24 mouse cellular contexts compared by ENCODE assay signal in the genomic region with DNA sequence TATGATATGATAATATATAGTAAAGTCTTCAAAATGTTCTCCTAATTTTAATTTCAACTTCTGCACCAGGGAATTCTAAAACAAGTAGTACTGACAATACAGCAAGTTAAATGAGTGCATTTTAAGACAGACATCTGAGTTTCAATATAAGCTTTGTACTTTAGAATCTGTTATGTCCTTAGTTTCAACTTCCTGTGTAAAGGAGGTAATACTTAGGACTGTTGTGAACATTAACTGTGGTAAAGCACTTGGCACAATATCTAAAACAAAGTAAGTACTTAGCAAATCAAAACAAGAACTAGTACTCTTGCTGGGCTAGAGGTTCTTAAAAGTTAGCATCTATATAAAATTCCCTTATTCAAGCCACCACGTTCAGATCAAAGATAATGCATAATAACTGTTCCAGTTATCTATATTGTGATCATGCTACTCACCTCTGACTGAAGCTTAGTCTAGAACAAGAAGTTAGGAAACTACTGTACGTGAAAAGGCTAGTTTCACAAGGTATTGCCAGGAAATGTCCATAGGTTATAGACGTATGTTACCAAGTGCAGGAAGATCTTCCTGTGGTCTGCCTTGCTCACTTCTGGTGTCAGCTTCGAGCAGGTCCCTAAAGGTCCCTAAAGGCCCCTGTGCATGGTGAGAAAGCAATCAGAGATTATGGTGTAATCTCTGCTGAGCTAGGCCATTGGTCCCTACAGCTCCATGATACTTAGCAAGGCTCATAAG. TPM values are rescaled to one million over a fixed set of nuclear protein-coding genes. Genes with fewer than 3 reads are reported as not detected.
DNase-seq lines count a peak whose midpoint lies in the region; ATAC-seq and TF ChIP-seq lines count a peak whose summit lies in the region.
"Had no signal": no experiment of that assay in that cellular context is flagged by ENCODE, and none has a peak within 500 bp of the region (broad histone marks: within the 10 kb centered on the region; RNA-seq: fewer than 3 reads in every experiment).

No protein-coding gene starts in this region.

- H3K9me3 ChIP-seq in lung, postnatal 0 days (ENCODE audit: low read length), result no peaks in the 10 kb centered on the region
- H3K9me3 ChIP-seq: embryonic facial prominence, embryonic 15.5 days; forebrain, embryonic 15.5 days; heart, embryonic 10.5 days; hindbrain, embryonic 13.5 days had no signal

- no peak overlapping the region for H3K4me2 ChIP-seq in lung, postnatal 0 days (replicated peaks; ENCODE audit: low read depth, low read length)
- H3K4me2 ChIP-seq: embryonic facial prominence, embryonic 15.5 days; forebrain, embryonic 15.5 days; hindbrain, embryonic 13.5 days had no signal

- no peak overlapping the region for H3K9ac ChIP-seq in lung, postnatal 0 days (replicated peaks; ENCODE audit: low read depth)
- H3K9ac ChIP-seq: embryonic facial prominence, embryonic 15.5 days; forebrain, embryonic 15.5 days; hindbrain, embryonic 13.5 days had no signal

- no peak for TF ChIP-seq CTCF in lung, postnatal 0 days (IDR thresholded peaks at IDR 0.05)

- no peaks in the 10 kb centered on the region for H3K4me1 ChIP-seq in lung, postnatal 0 days (ENCODE audit: insufficient read depth, low read depth, low read length)
- H3K4me1 ChIP-seq: embryonic facial prominence, embryonic 15.5 days; forebrain, embryonic 15.5 days; heart, embryonic 10.5 days; hindbrain, embryonic 13.5 days had no signal

- no peak for DNase-seq in lung, postnatal 0 days (ENCODE audit: low spot score)
- DNase-seq in lung, postnatal 25 days (ENCODE audit: low spot score), result no peak
- DNase-seq in induced T-regulatory cell, adult 2 months (ENCODE audit: low read depth), result peak; percentile 47
- peak; percentile 37 for DNase-seq in naive thymus-derived CD4-positive, alpha-beta T cell, adult 2 months (ENCODE audit: low read depth)
- no peak for DNase-seq in adrenal gland, adult 2 months
- DNase-seq in adrenal gland, postnatal 36 days, result no peak
- no peak for DNase-seq in cerebellum, postnatal 14 days
- DNase-seq: adrenal gland, postnatal 10 days; B cell, adult 2 months; cerebellum, adult 18-20 months; cerebellum, postnatal 10 days; embryo, embryonic 11 days; gastrocnemius, postnatal 36 days; heart, adult 18-20 months; heart, postnatal 10 days; heart, postnatal 4 days had no signal

- 66% methylated on average over 4 of the region's 4 CpGs for WGBS in lung, postnatal 0 days

- 0 out of 2 replicates have a peak overlapping the region, but pooled peaks have one; percentile 11 for H3K27ac ChIP-seq in lung, postnatal 0 days (ENCODE audit: low read length)
- H3K27ac ChIP-seq: embryonic facial prominence, embryonic 15.5 days; forebrain, embryonic 15.5 days; heart, embryonic 10.5 days; hindbrain, embryonic 13.5 days; hindbrain, postnatal 0 days had no signal

- no peak overlapping the region for H3K4me3 ChIP-seq in lung, postnatal 0 days (ENCODE audit: low read depth, low read length)
- H3K4me3 ChIP-seq: embryonic facial prominence, embryonic 15.5 days; forebrain, embryonic 15.5 days; heart, embryonic 10.5 days; hindbrain, embryonic 13.5 days had no signal

- no peaks in the 10 kb centered on the region for H3K27me3 ChIP-seq in lung, postnatal 0 days (replicated peaks; ENCODE audit: insufficient read depth, low read length)
- H3K27me3 ChIP-seq: CH12.LX; embryonic facial prominence, embryonic 15.5 days; forebrain, embryonic 15.5 days; hindbrain, embryonic 13.5 days; Patski had no signal

- no peaks in the 10 kb centered on the region for H3K36me3 ChIP-seq in lung, postnatal 0 days (ENCODE audit: insufficient read depth, low read length)
- H3K36me3 ChIP-seq: embryonic facial prominence, embryonic 15.5 days; forebrain, embryonic 15.5 days; hindbrain, embryonic 13.5 days had no signal

- no peak for ATAC-seq in lung, postnatal 0 days
- peak; percentile 64 for ATAC-seq in activated CD4-positive, CD25-positive, alpha-beta regulatory T cell, adult 4 months
- ATAC-seq: forebrain, embryonic 15.5 days; hindbrain, postnatal 0 days; Patski had no signal

- no peak for TF ChIP-seq EP300 in lung, postnatal 0 days (IDR thresholded peaks at IDR 0.05)

RNA-seq across cellular contexts. Expression of gene Rasa2, which starts 12.8 kb away (rescaled TPM):
- 12.3 and 15.6 TPM in 2 replicates for polyA plus RNA-seq in lung, postnatal 0 days (2015; fragmentation: Nextera tagmentation; extraction: Ambion mirVana)
- 10 to 100 TPM; 36.2 to 36.7 TPM for polyA plus RNA-seq in activated CD4-positive, CD25-positive, alpha-beta regulatory T cell, adult 4 months (2017; shearing (Covaris generic))
- total RNA-seq in adrenal gland, adult 2 months (2021), result 10 to 100 TPM; 11.2 to 12.5 TPM
- polyA plus RNA-seq in adrenal gland, adult 2 months (2012; rRNA removed), result 0.62 and 0.63 TPM in 2 replicates
- 10 to 100 TPM; 13.8 to 15.8 TPM for total RNA-seq in adrenal gland, postnatal 36 days (2021)

Comparison
In these comparisons a context has a peak if more than half of its experiments do, and no peak if none do; other contexts are left out.
1. DNase-seq: peak in induced T-regulatory cell, adult 2 months (single experiment) and naive thymus-derived CD4-positive, alpha-beta T cell, adult 2 months (single experiment); none in lung, postnatal 0 days (single experiment), lung, postnatal 25 days (single experiment), adrenal gland, adult 2 months (single experiment), adrenal gland, postnatal 36 days (0 of 2) and cerebellum, postnatal 14 days (0 of 2).